Mouse (Mus musculus) midbrain, embryonic 16.5 days (tissue): ENCODE data around the gene Gde1. TPM values are rescaled to one million over a fixed set of nuclear protein-coding genes. Genes with fewer than 3 reads are reported as not detected.

Experiments used
- ATAC-seq: fragments of 200-750 bp; cut with Nextera tagmentation; 2 replicates; pipeline ENCODE4 v1.8.0; 2017; ENCODE audit warnings: moderate TSS enrichment
- H3K27ac ChIP-seq: fragments of 300-500 bp; sonication (generic); 2 replicates; pipeline ENCODE4 v1.5.1; 2014; ENCODE audit warnings: mild to moderate bottlenecking, low read length, mixed read lengths
- H3K27me3 ChIP-seq: fragments of 300-500 bp; sonication (generic); 2 replicates; pipeline ENCODE4 v1.6.1; 2014; ENCODE audit warnings: low read depth, low read length, mixed read lengths; ENCODE audit not compliant: control insufficient read depth, insufficient read depth
- H3K36me3 ChIP-seq: fragments of 300-500 bp; sonication (generic); 2 replicates; pipeline ENCODE4 v1.6.1; 2014; ENCODE audit warnings: mild to moderate bottlenecking, low read length, moderate library complexity, mixed read lengths; ENCODE audit not compliant: control insufficient read depth, insufficient read depth
- H3K4me1 ChIP-seq: fragments of 300-500 bp; sonication (generic); 2 replicates; pipeline ENCODE4 v1.6.1; 2014; ENCODE audit warnings: mild to moderate bottlenecking, low read length, mixed read lengths; ENCODE audit not compliant: control insufficient read depth, insufficient read depth
- H3K4me2 ChIP-seq: fragments of 300-500 bp; sonication (generic); 2 replicates; pipeline ENCODE4 v1.6.1; 2014; ENCODE audit warnings: mild to moderate bottlenecking, low read length, mixed read lengths
- H3K4me3 ChIP-seq: fragments of 300-500 bp; sonication (generic); 2 replicates; pipeline ENCODE4 v1.5.1; 2014; ENCODE audit warnings: low read depth, mild to moderate bottlenecking, low read length, moderate library complexity, mixed read lengths
- H3K9ac ChIP-seq: fragments of 300-500 bp; sonication (generic); 2 replicates; pipeline ENCODE4 v1.6.1; 2014; ENCODE audit warnings: low read depth, low read length, mixed read lengths
- H3K9me3 ChIP-seq: fragments of 300-500 bp; sonication (generic); replicated peaks from 2 replicates; pipeline ENCODE4 v1.6.1; 2014; ENCODE audit warnings: mild to moderate bottlenecking, low read length, mixed read lengths; ENCODE audit not compliant: control insufficient read depth, poor library complexity, severe bottlenecking
- WGBS: fragments of 180-500 bp; shearing (Covaris S2); extraction: QIAGEN DNeasy Blood & Tissue Kit; methylation state at CpG from one replicate; pipeline ENCODE4 v1.1.7; 2014; 5-methylcytosine and 5-hydroxymethylcytosine counted together
- polyA plus RNA-seq: library from polyadenylated mRNA; unstranded; fragments of >200 nt; fragmentation: Nextera tagmentation; extraction: Ambion mirVana; gene quantifications from 2 replicates; pipeline ENCODE4 v1.2.1, GENCODE M21; 2015

The Gde1 gene
- polyA plus RNA-seq, 1 experiment from 2014 or later = 206 TPM

- Histone ChIP-seq H3K27ac (no peak overlapping the region), H3K36me3 (peaks cover 8% of the 10 kb centered on the region; the same call in 1 of the 2 replicates), H3K4me1 (peaks cover 19% of the 10 kb centered on the region), H3K4me3 (no peak overlapping the region), H3K4me2 (no peak overlapping the region), H3K9ac (no peak overlapping the region), H3K27me3 (no peaks in the 10 kb centered on the region), H3K9me3 (no peaks in the 10 kb centered on the region)
- 56% methylated on average over 5 of the region's 5 CpGs for WGBS
- ATAC-seq = no peak
These were observed 5.2 kb upstream of the Gde1 start for GRCm38 (mm10) chr7:118710776-118711175.

DNA sequence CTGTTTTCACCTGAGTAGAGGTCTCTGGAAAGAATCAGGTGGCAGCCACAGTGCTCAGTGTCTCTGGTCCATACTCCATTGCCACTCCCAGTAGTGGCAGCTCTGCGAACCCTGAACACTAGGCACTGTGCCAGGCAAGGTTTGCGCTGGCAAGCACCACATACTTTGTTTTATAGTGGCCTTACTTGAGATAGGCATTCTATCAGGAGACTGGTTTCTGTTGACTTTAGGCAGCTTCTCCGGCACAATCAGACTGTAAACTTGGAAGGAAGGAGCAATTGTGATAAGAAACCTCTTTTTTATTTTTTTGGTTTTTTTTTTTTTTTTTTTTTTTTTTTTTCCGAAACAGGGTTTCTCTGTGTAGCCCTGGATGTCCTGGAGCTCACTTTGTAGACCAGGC, 2.4 kb upstream of the Gde1 start:
- H3K9me3 ChIP-seq = no peaks in the 10 kb centered on the region
- H3K4me3 ChIP-seq = no peak overlapping the region
- ATAC-seq = no peak
- H3K27me3 ChIP-seq = no peaks in the 10 kb centered on the region
- H3K36me3 ChIP-seq = 0 out of 2 replicates have a peak, but pooled peaks cover 1% of the 10 kb centered on the region
- H3K4me1 ChIP-seq = peaks cover 23% of the 10 kb centered on the region
- H3K4me2 ChIP-seq = no peak overlapping the region
- whole genome bisulfite sequencing = 88% methylated on average over 4 of the region's 4 CpGs
- no peak overlapping the region for H3K27ac ChIP-seq
- no peak overlapping the region for H3K9ac ChIP-seq

DNA sequence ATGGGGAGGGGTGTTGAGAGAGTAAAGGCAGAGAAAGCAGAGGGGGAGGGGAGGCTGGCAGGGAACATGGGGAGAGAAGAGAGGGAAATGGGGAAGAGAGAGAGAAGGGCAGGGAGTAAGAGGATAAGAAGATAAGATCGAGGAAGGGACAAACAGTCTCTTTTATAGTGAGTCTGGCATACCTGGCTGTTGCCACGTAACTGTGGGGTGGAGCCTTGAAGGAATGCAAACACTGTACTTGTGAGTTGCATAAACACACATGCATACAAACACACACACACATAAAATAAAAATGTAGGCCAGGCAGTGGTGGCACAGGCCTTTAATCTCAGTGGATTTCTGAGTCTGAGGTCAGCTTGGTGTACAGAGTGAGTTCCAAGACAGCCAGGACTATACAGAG, 1.6 kb upstream of the Gde1 start:
- Histone ChIP-seq H3K9me3 (no peaks in the 10 kb centered on the region), H3K4me1 (peaks cover 24% of the 10 kb centered on the region), H3K36me3 (0 out of 2 replicates have a peak, but pooled peaks cover 3% of the 10 kb centered on the region), H3K4me3 (no peak overlapping the region), H3K27me3 (no peaks in the 10 kb centered on the region), H3K4me2 (no peak overlapping the region), H3K27ac (no peak overlapping the region), H3K9ac (no peak overlapping the region)
- 86% methylated on average over 2 of the region's 2 CpGs for WGBS
- ATAC-seq = no peak

DNA sequence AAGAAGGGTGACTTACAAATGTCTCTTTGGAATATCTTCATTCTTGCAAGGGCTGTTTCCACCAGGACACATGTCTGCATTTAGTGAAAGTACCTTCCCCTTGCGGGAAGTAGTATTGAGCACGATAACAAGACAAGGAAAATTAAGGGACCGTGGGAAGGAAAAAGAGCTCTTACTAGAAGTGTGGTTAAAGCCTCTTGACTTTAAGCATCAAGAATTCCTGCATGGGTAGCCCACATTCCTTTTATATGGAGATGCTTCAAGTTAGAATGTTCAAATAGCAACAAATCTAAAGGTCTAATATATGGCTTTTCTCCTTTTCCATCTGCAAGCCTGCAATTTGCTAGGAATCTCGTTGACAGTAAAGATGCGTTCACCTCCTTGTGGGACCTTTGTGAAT, 910 bp upstream of the Gde1 start:
- Histone ChIP-seq H3K4me3 (no peak overlapping the region), H3K4me1 (peaks cover 24% of the 10 kb centered on the region), H3K4me2 (no peak overlapping the region), H3K9me3 (no peaks in the 10 kb centered on the region), H3K27ac (no peak overlapping the region), H3K9ac (no peak overlapping the region), H3K27me3 (no peaks in the 10 kb centered on the region), H3K36me3 (0 out of 2 replicates have a peak, but pooled peaks cover 3% of the 10 kb centered on the region)
- no peak for ATAC-seq
- 91% methylated on average over 5 of the region's 5 CpGs for WGBS

GRCm38 (mm10) chr7:118706051-118706450, 473 bp upstream of the Gde1 start:
- no peak; the same call in 1 of the 2 replicates for ATAC-seq
- H3K27ac ChIP-seq = peak overlapping the region; percentile 96
- H3K27me3 ChIP-seq = no peaks in the 10 kb centered on the region
- 25% methylated on average over 6 of the region's 6 CpGs for WGBS
- peaks cover 24% of the 10 kb centered on the region for H3K4me1 ChIP-seq
- peak overlapping the region; percentile 88 for H3K9ac ChIP-seq
- no peaks in the 10 kb centered on the region for H3K9me3 ChIP-seq
- H3K4me2 ChIP-seq = peak overlapping the region; percentile 60
- 0 out of 2 replicates have a peak, but pooled peaks cover 3% of the 10 kb centered on the region for H3K36me3 ChIP-seq
- peak overlapping the region; percentile 66 for H3K4me3 ChIP-seq

- Histone ChIP-seq H3K27me3 (no peaks in the 10 kb centered on the region), H3K4me1 (peaks cover 26% of the 10 kb centered on the region), H3K9ac (peak overlapping the region; percentile 44; the same call in 1 of the 2 replicates), H3K36me3 (0 out of 2 replicates have a peak, but pooled peaks cover 3% of the 10 kb centered on the region), H3K4me2 (peak overlapping the region; percentile 60), H3K9me3 (no peaks in the 10 kb centered on the region), H3K27ac (no peak overlapping the region), H3K4me3 (peak overlapping the region; percentile 66)
- WGBS = 81% methylated on average over 9 of the region's 9 CpGs
- no peak for ATAC-seq
These were observed 1.4 kb downstream of the Gde1 start for GRCm38 (mm10) chr7:118704001-118704850.

DNA sequence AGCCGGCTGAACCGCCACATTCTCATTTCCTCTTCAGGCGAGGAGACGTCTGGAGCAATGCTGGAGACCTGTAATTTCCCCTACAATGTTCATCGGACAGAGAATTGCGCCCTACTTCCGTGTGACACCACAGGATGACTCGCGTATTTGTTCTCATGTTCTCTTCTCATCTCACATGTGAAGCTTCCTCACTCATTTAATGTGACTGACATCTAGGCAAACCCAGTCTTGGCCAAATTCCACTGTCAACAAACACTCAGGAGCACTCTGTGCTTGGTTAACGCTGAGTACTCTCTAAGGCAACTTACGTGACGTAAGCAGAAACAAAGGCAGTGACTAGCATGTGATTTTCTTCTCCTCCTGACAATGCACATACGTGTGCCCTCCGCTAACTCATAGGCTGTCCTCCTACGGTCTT, 2.4 kb downstream of the Gde1 start:
- peaks cover 6% of the 10 kb centered on the region; the same call in 1 of the 2 replicates for H3K36me3 ChIP-seq
- H3K9me3 ChIP-seq = no peaks in the 10 kb centered on the region
- no peak for ATAC-seq
- H3K4me2 ChIP-seq = peak overlapping the region; percentile 60; the same call in 1 of the 2 replicates
- H3K9ac ChIP-seq = no peak overlapping the region
- 93% methylated on average over 15 of the region's 15 CpGs for WGBS
- H3K4me3 ChIP-seq = no peak overlapping the region
- peaks cover 26% of the 10 kb centered on the region for H3K4me1 ChIP-seq
- no peaks in the 10 kb centered on the region for H3K27me3 ChIP-seq
- no peak overlapping the region for H3K27ac ChIP-seq

DNA sequence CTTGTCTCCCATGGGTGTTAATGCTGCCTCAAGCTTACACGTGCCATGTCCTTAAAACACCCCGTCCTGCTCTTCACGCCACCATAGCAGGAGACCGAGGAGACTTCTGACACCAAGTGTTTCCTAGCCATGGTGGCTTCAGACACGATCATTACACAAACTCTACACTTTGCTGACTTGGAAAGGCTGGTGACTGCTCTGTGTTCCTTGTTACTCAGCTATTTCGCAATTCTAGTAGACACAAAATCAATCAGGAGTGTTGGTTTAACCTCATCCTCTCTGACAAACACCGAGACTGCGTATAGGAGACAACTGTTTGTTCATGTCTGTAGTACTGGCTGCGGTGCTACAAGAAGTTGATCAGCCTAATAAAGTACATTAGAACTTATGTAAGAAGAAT, 6.7 kb downstream of the Gde1 start:
- H3K27ac ChIP-seq = no peak overlapping the region
- H3K4me1 ChIP-seq = peaks cover 12% of the 10 kb centered on the region
- H3K4me3 ChIP-seq = no peak overlapping the region
- H3K27me3 ChIP-seq = no peaks in the 10 kb centered on the region
- H3K9me3 ChIP-seq = no peaks in the 10 kb centered on the region
- no peak for ATAC-seq
- H3K4me2 ChIP-seq = no peak overlapping the region
- no peak overlapping the region for H3K9ac ChIP-seq
- H3K36me3 ChIP-seq = peaks cover 31% of the 10 kb centered on the region
- 95% methylated on average over 9 of the region's 9 CpGs for WGBS

DNA sequence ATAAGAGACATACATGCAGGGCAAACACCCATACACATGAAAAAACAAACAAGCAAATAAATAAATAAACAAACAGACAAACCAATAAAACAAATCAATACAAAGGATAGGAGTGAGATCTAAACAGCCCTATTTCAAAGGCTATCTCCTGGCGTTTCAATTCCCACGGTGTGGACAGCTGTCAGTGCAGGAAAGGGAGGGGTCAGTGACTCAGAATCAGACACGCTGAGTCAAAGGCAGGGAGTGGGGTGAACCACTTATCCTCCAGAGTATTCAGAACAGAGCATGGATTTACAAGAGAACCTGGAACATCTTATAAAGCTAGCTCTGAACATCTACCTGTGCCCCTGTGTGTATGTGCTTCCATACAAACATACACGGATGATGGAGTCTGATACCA, 8.4 kb downstream of the Gde1 start:
- no peak for ATAC-seq
- H3K9ac ChIP-seq = no peak overlapping the region

More for the DNA sequence above, 8.4 kb downstream of the Gde1 start:
- Histone ChIP-seq H3K27ac (no peak overlapping the region), H3K4me2 (no peak overlapping the region), H3K27me3 (no peaks in the 10 kb centered on the region), H3K4me1 (0 out of 2 replicates have a peak, but pooled peaks cover 3% of the 10 kb centered on the region), H3K9me3 (no peaks in the 10 kb centered on the region), H3K4me3 (no peak overlapping the region), H3K36me3 (peaks cover 30% of the 10 kb centered on the region)
- WGBS = 78% methylated on average over 4 of the region's 4 CpGs
